Mouse (Mus musculus) midbrain, embryonic 13.5 days (tissue): Measurements from ENCODE around the gene Rap2a. TPM values are rescaled to one million over a fixed set of nuclear protein-coding genes. Genes with fewer than 3 reads are reported as not detected.

Experiments used
- ATAC-seq: fragments of 200-750 bp; cut with Nextera tagmentation; 2 replicates; pipeline ENCODE4 v1.8.0; 2017; ENCODE audit warnings: mild to moderate bottlenecking, moderate TSS enrichment, moderate library complexity
- H3K27ac ChIP-seq: fragments of 300-500 bp; sonication (generic); 2 replicates; pipeline ENCODE4 v1.5.1; 2015; ENCODE audit warnings: inconsistent platforms, mild to moderate bottlenecking, moderate library complexity
- H3K27me3 ChIP-seq: fragments of 300-500 bp; sonication (generic); 2 replicates; pipeline ENCODE4 v1.6.1; 2015; ENCODE audit warnings: mild to moderate bottlenecking, inconsistent platforms
- H3K36me3 ChIP-seq: fragments of 300-500 bp; sonication (generic); 2 replicates; pipeline ENCODE4 v1.6.1; 2015; ENCODE audit warnings: mild to moderate bottlenecking, inconsistent platforms
- H3K4me1 ChIP-seq: fragments of 300-500 bp; sonication (generic); replicated peaks from 2 replicates; pipeline ENCODE4 v1.6.1; 2015; ENCODE audit warnings: inconsistent platforms
- H3K4me2 ChIP-seq: fragments of 300-500 bp; sonication (generic); replicated peaks from 2 replicates; pipeline ENCODE4 v1.6.1; 2015; ENCODE audit warnings: moderate library complexity, mild to moderate bottlenecking, inconsistent platforms
- H3K4me3 ChIP-seq: fragments of 300-500 bp; sonication (generic); replicated peaks from 2 replicates; pipeline ENCODE4 v1.5.1; 2015; ENCODE audit warnings: mild to moderate bottlenecking, inconsistent platforms
- H3K9ac ChIP-seq: fragments of 300-500 bp; sonication (generic); replicated peaks from 2 replicates; pipeline ENCODE4 v1.6.1; 2015; ENCODE audit warnings: mild to moderate bottlenecking, inconsistent platforms
- H3K9me3 ChIP-seq: fragments of 300-500 bp; sonication (generic); 2 replicates; pipeline ENCODE4 v1.6.1; 2016; ENCODE audit warnings: mild to moderate bottlenecking, inconsistent platforms
- WGBS: fragments of 180-500 bp; shearing (Covaris S2); methylation state at CpG from one replicate; pipeline ENCODE4 v1.1.7; 2015; 5-methylcytosine and 5-hydroxymethylcytosine counted together
- polyA plus RNA-seq: library from polyadenylated mRNA; unstranded; fragments of >200 nt; fragmentation: Nextera tagmentation; extraction: Ambion mirVana; gene quantifications from 2 replicates; pipeline ENCODE4 v1.2.1, GENCODE M21; 2015

Gene Rap2a
- polyA plus RNA-seq, 1 experiment from 2014 or later: 14.8 TPM

GRCm38 (mm10) chr14:120503641-120504040 lies 25.4 kb downstream of the Rap2a start:
- WGBS: 96% methylated on average over 12 of the region's 12 CpGs
- Histone ChIP-seq H3K9me3 (no peaks in the 10 kb centered on the region), H3K9ac (no peak overlapping the region)

GRCm38 (mm10) chr14:120504423-120504822 lies 26.2 kb downstream of the Rap2a start:
- no peak overlapping the region for H3K27ac ChIP-seq
- WGBS: 94% methylated on average over 12 of the region's 12 CpGs
- H3K4me1 ChIP-seq: peaks cover 19% of the 10 kb centered on the region
- H3K4me3 ChIP-seq: no peak overlapping the region
- ATAC-seq: no peak
- H3K9me3 ChIP-seq: no peaks in the 10 kb centered on the region
- peaks cover 18% of the 10 kb centered on the region for H3K36me3 ChIP-seq
- no peaks in the 10 kb centered on the region for H3K27me3 ChIP-seq
- no peak overlapping the region for H3K9ac ChIP-seq
- no peak overlapping the region for H3K4me2 ChIP-seq

More at GRCm38 (mm10) chr14:120503641-120504040, 25.4 kb downstream of the Rap2a start:
- peaks cover 19% of the 10 kb centered on the region for H3K4me1 ChIP-seq
- ATAC-seq: no peak
- no peak overlapping the region for H3K4me2 ChIP-seq
- no peaks in the 10 kb centered on the region for H3K27me3 ChIP-seq
- no peak overlapping the region for H3K4me3 ChIP-seq
- no peak overlapping the region for H3K27ac ChIP-seq
- peaks cover 18% of the 10 kb centered on the region for H3K36me3 ChIP-seq

- no peak overlapping the region for H3K4me2 ChIP-seq
Measured at GRCm38 (mm10) chr14:120504928-120505461, 26.8 kb downstream of the Rap2a start.

GRCm38 (mm10) chr14:120505918-120506317 lies 27.7 kb downstream of the Rap2a start:
- Histone ChIP-seq H3K4me3 (no peak overlapping the region), H3K36me3 (peaks cover 18% of the 10 kb centered on the region), H3K4me1 (peaks cover 12% of the 10 kb centered on the region), H3K27me3 (no peaks in the 10 kb centered on the region), H3K4me2 (no peak overlapping the region), H3K9ac (no peak overlapping the region), H3K27ac (no peak overlapping the region), H3K9me3 (no peaks in the 10 kb centered on the region)
- no peak for ATAC-seq
- WGBS: 96% methylated on average over 6 of the region's 6 CpGs

More at GRCm38 (mm10) chr14:120504928-120505461, 26.8 kb downstream of the Rap2a start:
- Histone ChIP-seq H3K36me3 (peaks cover 18% of the 10 kb centered on the region), H3K27me3 (no peaks in the 10 kb centered on the region), H3K27ac (no peak overlapping the region), H3K9ac (no peak overlapping the region), H3K9me3 (no peaks in the 10 kb centered on the region), H3K4me3 (no peak overlapping the region), H3K4me1 (peaks cover 17% of the 10 kb centered on the region)
- ATAC-seq: no peak
- 94% methylated on average over 18 of the region's 18 CpGs for WGBS

GRCm38 (mm10) chr14:120507516-120507915 lies 29.3 kb downstream of the Rap2a start:
- Histone ChIP-seq H3K9ac (no peak overlapping the region), H3K4me3 (no peak overlapping the region), H3K4me1 (peaks cover 12% of the 10 kb centered on the region), H3K4me2 (no peak overlapping the region), H3K9me3 (no peaks in the 10 kb centered on the region), H3K36me3 (peaks cover 18% of the 10 kb centered on the region), H3K27me3 (no peaks in the 10 kb centered on the region), H3K27ac (0 out of 2 replicates have a peak overlapping the region, but pooled peaks have one; percentile 21)
- ATAC-seq: peak; percentile 89
- 44% methylated on average over 12 of the region's 12 CpGs for WGBS

- H3K27ac ChIP-seq: no peak overlapping the region
- no peak overlapping the region for H3K4me2 ChIP-seq
- no peaks in the 10 kb centered on the region for H3K27me3 ChIP-seq
- no peak overlapping the region for H3K4me3 ChIP-seq
- ATAC-seq: no peak
- H3K4me1 ChIP-seq: peaks cover 12% of the 10 kb centered on the region
- no peak overlapping the region for H3K9ac ChIP-seq
- peaks cover 15% of the 10 kb centered on the region for H3K36me3 ChIP-seq
- no peaks in the 10 kb centered on the region for H3K9me3 ChIP-seq
- 88% methylated on average over 16 of the region's 16 CpGs for WGBS
Measured at GRCm38 (mm10) chr14:120508566-120509365, 30.5 kb downstream of the Rap2a start.

- no peaks in the 10 kb centered on the region for H3K9me3 ChIP-seq
- H3K4me1 ChIP-seq: peaks cover 12% of the 10 kb centered on the region
- no peaks in the 10 kb centered on the region for H3K27me3 ChIP-seq
- H3K4me2 ChIP-seq: no peak overlapping the region
- H3K27ac ChIP-seq: no peak overlapping the region
- no peak overlapping the region for H3K4me3 ChIP-seq
- no peak for ATAC-seq
- H3K36me3 ChIP-seq: peaks cover 13% of the 10 kb centered on the region
- H3K9ac ChIP-seq: no peak overlapping the region
- WGBS: 90% methylated on average over 5 of the region's 5 CpGs
Measured at GRCm38 (mm10) chr14:120509366-120509640, 31.1 kb downstream of the Rap2a start.

- Histone ChIP-seq H3K27me3 (no peaks in the 10 kb centered on the region), H3K9ac (no peak overlapping the region), H3K9me3 (no peaks in the 10 kb centered on the region), H3K27ac (no peak overlapping the region), H3K4me2 (no peak overlapping the region), H3K4me3 (no peak overlapping the region), H3K4me1 (peaks cover 12% of the 10 kb centered on the region), H3K36me3 (no peaks in the 10 kb centered on the region)
- 85% methylated on average over 5 of the region's 5 CpGs for WGBS
- ATAC-seq: no peak
Measured at GRCm38 (mm10) chr14:120511821-120512220, 33.6 kb downstream of the Rap2a start.

- WGBS: 75% methylated on average over 4 of the region's 4 CpGs
- no peaks in the 10 kb centered on the region for H3K9me3 ChIP-seq
- no peaks in the 10 kb centered on the region for H3K4me1 ChIP-seq
- H3K27ac ChIP-seq: no peak overlapping the region
- no peak overlapping the region for H3K9ac ChIP-seq
- H3K4me3 ChIP-seq: no peak overlapping the region
- no peak for ATAC-seq
- H3K27me3 ChIP-seq: no peaks in the 10 kb centered on the region
- H3K36me3 ChIP-seq: no peaks in the 10 kb centered on the region
- no peak overlapping the region for H3K4me2 ChIP-seq
Measured at GRCm38 (mm10) chr14:120514821-120515271, 36.6 kb downstream of the Rap2a start.

GRCm38 (mm10) chr14:120515376-120515775 lies 37.1 kb downstream of the Rap2a start:
- 75% methylated on average over 1 of the region's 1 CpGs for WGBS
- Histone ChIP-seq H3K27ac (no peak overlapping the region), H3K4me2 (no peak overlapping the region), H3K27me3 (no peaks in the 10 kb centered on the region), H3K4me3 (no peak overlapping the region), H3K4me1 (no peaks in the 10 kb centered on the region), H3K9ac (no peak overlapping the region), H3K9me3 (no peaks in the 10 kb centered on the region), H3K36me3 (no peaks in the 10 kb centered on the region)
- no peak for ATAC-seq

GRCm38 (mm10) chr14:120518706-120519105 lies 40.5 kb downstream of the Rap2a start:
- H3K4me2 ChIP-seq: no peak overlapping the region
- H3K9me3 ChIP-seq: no peaks in the 10 kb centered on the region
- no peak overlapping the region for H3K4me3 ChIP-seq
- no peak overlapping the region for H3K9ac ChIP-seq
- no peaks in the 10 kb centered on the region for H3K4me1 ChIP-seq
- 91% methylated on average over 5 of the region's 5 CpGs for WGBS
- no peak for ATAC-seq
- H3K36me3 ChIP-seq: no peaks in the 10 kb centered on the region
- H3K27ac ChIP-seq: no peak overlapping the region
- no peaks in the 10 kb centered on the region for H3K27me3 ChIP-seq

- no peak overlapping the region for H3K27ac ChIP-seq
- H3K36me3 ChIP-seq: no peaks in the 10 kb centered on the region
- H3K4me1 ChIP-seq: no peaks in the 10 kb centered on the region
- no peak for ATAC-seq
- H3K27me3 ChIP-seq: no peaks in the 10 kb centered on the region
- H3K9me3 ChIP-seq: no peaks in the 10 kb centered on the region
- WGBS: 85% methylated on average over 1 of the region's 1 CpGs
- no peak overlapping the region for H3K4me3 ChIP-seq
- H3K4me2 ChIP-seq: no peak overlapping the region
- no peak overlapping the region for H3K9ac ChIP-seq
Measured at GRCm38 (mm10) chr14:120519921-120520320, 41.7 kb downstream of the Rap2a start.
